Comparison of ENCODE assay signal across 9 mouse cellular contexts in the genomic region with DNA sequence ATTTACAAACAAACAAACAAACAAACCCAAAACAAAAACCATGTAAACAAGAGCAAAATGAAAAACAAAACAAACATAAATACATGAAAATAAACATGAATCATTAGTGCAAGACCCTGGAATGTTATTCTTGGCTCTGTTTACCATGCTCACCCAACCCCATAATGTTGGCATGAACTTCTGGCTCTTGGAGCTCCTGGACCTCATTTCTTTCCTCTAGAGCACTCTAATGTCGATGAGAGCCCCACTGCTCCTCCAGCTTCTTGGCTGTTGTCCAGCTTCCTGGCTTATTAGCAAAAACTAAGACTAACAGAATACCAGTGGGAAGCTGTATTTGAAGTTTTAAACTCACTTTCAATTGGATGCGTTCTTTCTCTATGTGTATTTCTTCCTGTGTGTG.
DNase-seq lines count a peak whose midpoint lies in the region; ATAC-seq and TF ChIP-seq lines count a peak whose summit lies in the region.
"Had no signal": no experiment of that assay in that cellular context is flagged by ENCODE, and none has a peak within 500 bp of the region (broad histone marks: within the 10 kb centered on the region; RNA-seq: fewer than 3 reads in every experiment).

No protein-coding gene starts in this region.

- TF ChIP-seq CTCF in kidney, postnatal 0 days (IDR thresholded peaks at IDR 0.05; ENCODE audit: low read depth): no peak
- TF ChIP-seq CTCF in thymus, adult 2 months (IDR thresholded peaks at IDR 0.05; ENCODE audit: borderline replicate concordance, control insufficient read depth, extremely low read depth, insufficient read depth, low read length, poor library complexity): no peak

- H3K4me1 ChIP-seq in kidney, postnatal 0 days (replicated peaks; ENCODE audit: insufficient read depth, low read length): no peaks in the 10 kb centered on the region
- no peaks in the 10 kb centered on the region for H3K4me1 ChIP-seq in thymus, adult 2 months (replicated peaks; ENCODE audit: control insufficient read depth, insufficient read depth, low read length)
- H3K4me1 ChIP-seq: limb, embryonic 15.5 days had no signal

- H3K9ac ChIP-seq in kidney, postnatal 0 days (ENCODE audit: low read depth, low read length): no peak overlapping the region
- H3K9ac ChIP-seq: limb, embryonic 15.5 days had no signal

- H3K27me3 ChIP-seq in kidney, postnatal 0 days (ENCODE audit: insufficient read depth, low read length): no peaks in the 10 kb centered on the region
- no peaks in the 10 kb centered on the region for H3K27me3 ChIP-seq in thymus, adult 2 months (ENCODE audit: control insufficient read depth, insufficient read depth, low read length)
- H3K27me3 ChIP-seq: limb, embryonic 15.5 days had no signal

- peak; percentile 12 to 44 for DNase-seq in cerebellum, postnatal 25 days
- no peak for DNase-seq in cerebellum, adult 8-10 months
- DNase-seq in retina, adult 2 months (ENCODE audit: low read depth, low spot score): peak; percentile 4
- no peak for DNase-seq in retina, embryonic 14.5 days (ENCODE audit: low spot score)
- peak; percentile 65 for DNase-seq in kidney, postnatal 0 days (ENCODE audit: low spot score)
- peak; percentile 16 for DNase-seq in retina, postnatal 7 days (ENCODE audit: low read depth, low spot score)
- no peak for DNase-seq in thymus, adult 2 months

- H3K9me3 ChIP-seq in kidney, postnatal 0 days (replicated peaks; ENCODE audit: low read length): no peaks in the 10 kb centered on the region
- H3K9me3 ChIP-seq: limb, embryonic 15.5 days had no signal

- 32% methylated on average over 2 of the region's 2 CpGs for WGBS in kidney, postnatal 0 days
- WGBS in thymus, adult 2 months: 60% methylated on average over 2 of the region's 2 CpGs

- TF ChIP-seq POLR2A in thymus, adult 2 months (IDR thresholded peaks at IDR 0.05; ENCODE audit: control insufficient read depth, extremely low read depth, insufficient read depth, low read length, poor library complexity): no peak

- H3K4me2 ChIP-seq in kidney, postnatal 0 days (ENCODE audit: low read length): no peak overlapping the region
- H3K4me2 ChIP-seq: limb, embryonic 15.5 days had no signal

- no peaks in the 10 kb centered on the region for H3K36me3 ChIP-seq in kidney, postnatal 0 days (ENCODE audit: insufficient read depth, low read length)
- H3K36me3 ChIP-seq in thymus, adult 2 months (ENCODE audit: control insufficient read depth, insufficient read depth, low read length): no peaks in the 10 kb centered on the region
- H3K36me3 ChIP-seq: limb, embryonic 15.5 days had no signal

- no peak overlapping the region for H3K27ac ChIP-seq in kidney, postnatal 0 days
- H3K27ac ChIP-seq in thymus, adult 2 months (ENCODE audit: control insufficient read depth, insufficient read depth, low read length): no peak overlapping the region
- H3K27ac ChIP-seq: limb, embryonic 15.5 days had no signal

- ATAC-seq in kidney, postnatal 0 days (replicated peaks; ENCODE audit: low FRiP score, low read depth): no peak
- ATAC-seq in activated CD4-positive, CD25-positive, alpha-beta regulatory T cell, adult 4 months: no peak

- no peak overlapping the region for H3K4me3 ChIP-seq in kidney, postnatal 0 days (replicated peaks; ENCODE audit: low read depth, low read length)
- H3K4me3 ChIP-seq in thymus, adult 2 months (ENCODE audit: control insufficient read depth, insufficient read depth, low read length): no peak overlapping the region
- H3K4me3 ChIP-seq: limb, embryonic 15.5 days had no signal

Comparison
In these comparisons a context has a peak if more than half of its experiments do, and no peak if none do; other contexts are left out.
1. DNase-seq: peak in cerebellum, postnatal 25 days (2 of 2), retina, adult 2 months (single experiment), kidney, postnatal 0 days (single experiment) and retina, postnatal 7 days (single experiment); none in cerebellum, adult 8-10 months (single experiment), retina, embryonic 14.5 days (single experiment) and thymus, adult 2 months (single experiment).